Mouse (Mus musculus) thymus, adult 2 months (tissue): Measurements from ENCODE around the gene Ezh1. TPM values are rescaled to one million over a fixed set of nuclear protein-coding genes. Genes with fewer than 3 reads are reported as not detected.

ENCODE experiments used
- DNase-seq: peaks from one replicate; pipeline ENCODE4 v3.0.0; 2021
- H3K27ac ChIP-seq: fragments of 200-500 bp; 2 replicates; pipeline ENCODE4 v1.5.1; 2012; ENCODE audit warnings: low read length, control low read depth; ENCODE audit not compliant: control insufficient read depth, insufficient read depth
- H3K27me3 ChIP-seq: fragments of 200-500 bp; 2 replicates; pipeline ENCODE4 v1.6.1; 2012; ENCODE audit warnings: mild to moderate bottlenecking, low read length, moderate library complexity, mixed read lengths; ENCODE audit not compliant: control insufficient read depth, insufficient read depth
- H3K36me3 ChIP-seq: fragments of 200-500 bp; 2 replicates; pipeline ENCODE4 v1.6.1; 2012; ENCODE audit warnings: mild to moderate bottlenecking, low read length, moderate library complexity; ENCODE audit not compliant: control insufficient read depth, insufficient read depth
- H3K4me1 ChIP-seq: fragments of 200-500 bp; replicated peaks from 2 replicates; pipeline ENCODE4 v1.6.1; 2012; ENCODE audit warnings: low read length; ENCODE audit not compliant: control insufficient read depth, insufficient read depth
- H3K4me3 ChIP-seq: fragments of 200-500 bp; 2 replicates; pipeline ENCODE4 v1.5.1; 2012; ENCODE audit warnings: mild to moderate bottlenecking, low read length, control low read depth, moderate library complexity; ENCODE audit not compliant: control insufficient read depth, insufficient read depth
- CTCF ChIP-seq: fragments of 200-500 bp; IDR thresholded peaks from 2 replicates; pipeline ENCODE4 v1.5.1; 2012; ENCODE audit warnings: mild to moderate bottlenecking, control low read depth, low read length, moderate library complexity, borderline replicate concordance; ENCODE audit not compliant: control insufficient read depth, poor library complexity, insufficient read depth; ENCODE audit errors: extremely low read depth
- POLR2A ChIP-seq: fragments of 200-500 bp; IDR thresholded peaks from 2 replicates; pipeline ENCODE4 v1.6.1; 2012; ENCODE audit warnings: mild to moderate bottlenecking, low read length, control low read depth, moderate library complexity; ENCODE audit not compliant: control insufficient read depth, poor library complexity, insufficient read depth; ENCODE audit errors: extremely low read depth
- WGBS: fragments of 180-500 bp; shearing (Covaris S2); methylation state at CpG from one replicate; pipeline ENCODE4 v1.1.7; 2018; 5-methylcytosine and 5-hydroxymethylcytosine counted together
- polyA plus RNA-seq: library from polyadenylated mRNA; depleted of rRNA; stranded (reverse); fragments of >200 nt; gene quantifications from 2 replicates; pipeline ENCODE4 v1.2.3, GENCODE M21; 2012

The Ezh1 gene
- polyA plus RNA-seq, 1 experiment, result 43.3 TPM

GRCm38 (mm10) chr11:101155728-101156371 is 70.4 kb downstream of the Ezh1 start, which contains the start of gene Tubg2:
Tubg2 (plus strand) TSS chr11:101155907.
- peaks cover 6% of the 10 kb centered on the region for H3K4me1 ChIP-seq
- no peak within 1 kb of the TSS for H3K27ac ChIP-seq
- WGBS, result 5% methylated on average over 36 of the region's 36 CpGs
- H3K27me3 ChIP-seq, result no peaks in the 10 kb centered on the region
- H3K36me3 ChIP-seq, result no peaks in the 10 kb centered on the region
- peak; percentile 65 for DNase-seq
- no peak for TF ChIP-seq POLR2A
- TF ChIP-seq CTCF, result peak; percentile 42; the same call in 1 of the 2 replicates
- peak within 1 kb of the TSS; percentile 27 for H3K4me3 ChIP-seq

GRCm38 (mm10) chr11:101155151-101155550 is 71.1 kb downstream of the Ezh1 start:
- Histone ChIP-seq H3K4me1 (peaks cover 6% of the 10 kb centered on the region), H3K36me3 (no peaks in the 10 kb centered on the region), H3K27ac (no peak overlapping the region), H3K27me3 (no peaks in the 10 kb centered on the region), H3K4me3 (no peak overlapping the region)
- TF ChIP-seq CTCF (no peak), POLR2A (no peak)
- 91% methylated on average over 6 of the region's 6 CpGs for WGBS
- DNase-seq, result no peak

GRCm38 (mm10) chr11:101154648-101155047 is 71.6 kb downstream of the Ezh1 start:
- H3K27me3 ChIP-seq, result no peaks in the 10 kb centered on the region
- TF ChIP-seq POLR2A, result no peak
- no peak for TF ChIP-seq CTCF
- no peak overlapping the region for H3K4me3 ChIP-seq
- H3K4me1 ChIP-seq, result peaks cover 6% of the 10 kb centered on the region
- no peak overlapping the region for H3K27ac ChIP-seq
- H3K36me3 ChIP-seq, result no peaks in the 10 kb centered on the region
- DNase-seq, result no peak

GRCm38 (mm10) chr11:101152825-101153224 is 73.4 kb downstream of the Ezh1 start:
- no peak overlapping the region for H3K27ac ChIP-seq
- no peak for TF ChIP-seq CTCF
- no peak for TF ChIP-seq POLR2A
- no peak overlapping the region for H3K4me3 ChIP-seq
- H3K4me1 ChIP-seq, result peaks cover 10% of the 10 kb centered on the region
- 84% methylated on average over 1 of the region's 1 CpGs for WGBS
- no peaks in the 10 kb centered on the region for H3K27me3 ChIP-seq
- no peak for DNase-seq
- H3K36me3 ChIP-seq, result no peaks in the 10 kb centered on the region

GRCm38 (mm10) chr11:101151063-101151462 is 75.2 kb downstream of the Ezh1 start:
- no peak for DNase-seq
- Histone ChIP-seq H3K27ac (no peak overlapping the region), H3K4me1 (peaks cover 6% of the 10 kb centered on the region), H3K4me3 (no peak overlapping the region), H3K36me3 (no peaks in the 10 kb centered on the region), H3K27me3 (no peaks in the 10 kb centered on the region)
- WGBS, result 78% methylated on average over 2 of the region's 2 CpGs
- no peak for TF ChIP-seq POLR2A
- no peak for TF ChIP-seq CTCF

GRCm38 (mm10) chr11:101149178-101150105 is 76.8 kb downstream of the Ezh1 start:
- no peaks in the 10 kb centered on the region for H3K27me3 ChIP-seq
- no peaks in the 10 kb centered on the region for H3K36me3 ChIP-seq
- H3K4me1 ChIP-seq, result peaks cover 4% of the 10 kb centered on the region; the same call in 1 of the 2 replicates
- H3K4me3 ChIP-seq, result no peak overlapping the region
- no peak overlapping the region for H3K27ac ChIP-seq
- no peak for DNase-seq
- 58% methylated on average over 9 of the region's 9 CpGs for WGBS
- TF ChIP-seq CTCF, result no peak
- no peak for TF ChIP-seq POLR2A

GRCm38 (mm10) chr11:101148751-101149150 is 77.5 kb downstream of the Ezh1 start:
- Histone ChIP-seq H3K27ac (no peak overlapping the region), H3K36me3 (no peaks in the 10 kb centered on the region), H3K27me3 (no peaks in the 10 kb centered on the region), H3K4me3 (no peak overlapping the region), H3K4me1 (peaks cover 4% of the 10 kb centered on the region; the same call in 1 of the 2 replicates)
- no peak for DNase-seq
- 87% methylated on average over 10 of the region's 10 CpGs for WGBS
- TF ChIP-seq CTCF (no peak), POLR2A (no peak)
